1 mouse cellular context compared by ENCODE assay signal in genomic region chr5:96219512-96219911, GRCm38 (mm10).
TF ChIP-seq lines count a peak whose summit lies in the region.

No protein-coding gene starts in this region.

TF ChIP-seq in CH12.LX, 34 proteins besides CTCF, POLR2A, EP300 and RAD21 (continued from another document):
- TF ChIP-seq IRF4 (IDR thresholded peaks at IDR 0.05; ENCODE audit: low read depth, low read length): peak; percentile 46; the same call in 1 of the 2 replicates
